Mouse (Mus musculus) midbrain, embryonic 12.5 days (tissue): Measurements from ENCODE around the gene Wbp1. TPM values are rescaled to one million over a fixed set of nuclear protein-coding genes. Genes with fewer than 3 reads are reported as not detected.
"Not testable (repeated sequence)": the region's sequence is repeated elsewhere in the genome, so short reads cannot be mapped to it uniquely, and the experiment has no call there.

Experiments
- ATAC-seq: fragments of 200-750 bp; cut with Nextera tagmentation; 2 replicates; pipeline ENCODE4 v1.8.0; 2017; ENCODE audit warnings: low read depth, moderate TSS enrichment, moderate library complexity; ENCODE audit not compliant: low FRiP score
- H3K27ac ChIP-seq: fragments of 300-500 bp; sonication (generic); replicated peaks from 2 replicates; pipeline ENCODE4 v1.5.1; 2016; ENCODE audit warnings: mild to moderate bottlenecking
- H3K27me3 ChIP-seq: fragments of 300-500 bp; sonication (generic); 2 replicates; pipeline ENCODE4 v1.6.1; 2016; ENCODE audit warnings: mild to moderate bottlenecking
- H3K36me3 ChIP-seq: fragments of 300-500 bp; sonication (generic); 2 replicates; pipeline ENCODE4 v1.6.1; 2016
- H3K4me1 ChIP-seq: fragments of 300-500 bp; sonication (generic); 2 replicates; pipeline ENCODE4 v1.6.1; 2016
- H3K4me2 ChIP-seq: fragments of 300-500 bp; sonication (generic); replicated peaks from 2 replicates; pipeline ENCODE4 v1.6.1; 2016; ENCODE audit warnings: mild to moderate bottlenecking, moderate library complexity
- H3K4me3 ChIP-seq: fragments of 300-500 bp; sonication (generic); 2 replicates; pipeline ENCODE4 v1.5.1; 2016; ENCODE audit warnings: mild to moderate bottlenecking
- H3K9ac ChIP-seq: fragments of 300-500 bp; sonication (generic); replicated peaks from 2 replicates; pipeline ENCODE4 v1.6.1; 2016; ENCODE audit warnings: mild to moderate bottlenecking, moderate library complexity
- H3K9me3 ChIP-seq: fragments of 300-500 bp; sonication (generic); 2 replicates; pipeline ENCODE4 v1.6.1; 2016; ENCODE audit warnings: mild to moderate bottlenecking
- WGBS: fragments of 180-500 bp; shearing (Covaris S2); methylation state at CpG from one replicate; pipeline ENCODE4 v1.1.7; 2016; 5-methylcytosine and 5-hydroxymethylcytosine counted together
- polyA plus RNA-seq: library from polyadenylated mRNA; unstranded; fragments of >200 nt; fragmentation: Nextera tagmentation; extraction: Ambion mirVana; gene quantifications from 2 replicates; pipeline ENCODE4 v1.2.1, GENCODE M21; 2016

Wbp1 gene
- 210 and 223 TPM in 2 replicates for polyA plus RNA-seq

- WGBS, result under 1% methylated on average over 36 of the region's 38 CpGs
- Histone ChIP-seq H3K27me3 (no peaks in the 10 kb centered on the region), H3K36me3 (peaks cover 30% of the 10 kb centered on the region), H3K4me2 (peak within 1 kb of the TSS; percentile 96), H3K9ac (peak within 1 kb of the TSS; percentile 95), H3K4me3 (peak within 1 kb of the TSS; percentile 84), H3K9me3 (no peaks in the 10 kb centered on the region), H3K27ac (peak within 1 kb of the TSS; percentile 99), H3K4me1 (peaks cover 71% of the 10 kb centered on the region)
- ATAC-seq, result peak; percentile 94
These were observed at the start of gene Wbp1 for GRCm38 (mm10) chr6:83120930-83121862. Wbp1 (minus strand) TSS chr6:83121559.

DNA sequence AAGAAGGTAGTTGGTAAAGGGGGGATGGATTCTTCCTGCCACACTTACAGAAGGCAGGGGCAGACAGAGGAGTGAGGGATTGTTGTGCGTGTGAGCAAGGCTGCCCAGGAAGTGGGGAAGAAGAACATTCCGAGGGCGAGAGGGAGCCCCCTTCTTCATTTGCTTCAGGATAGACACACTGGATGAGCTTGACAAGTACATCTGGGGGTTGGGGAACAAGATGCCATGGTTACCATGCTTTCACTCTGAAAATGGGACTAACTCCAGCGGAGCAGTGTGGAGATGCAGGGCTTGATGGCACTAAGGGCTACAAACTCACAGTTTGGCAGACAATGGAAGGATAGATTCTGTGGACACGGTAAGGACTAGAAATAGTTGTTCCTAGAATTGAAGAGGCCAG is 49.7 kb upstream of the Wbp1 start:
- Histone ChIP-seq H3K4me1 (peaks cover 19% of the 10 kb centered on the region), H3K27ac (no peak overlapping the region), H3K9ac (no peak overlapping the region), H3K4me2 (peak overlapping the region; percentile 35; the same call in 1 of the 2 replicates), H3K4me3 (no peak overlapping the region), H3K36me3 (no peaks in the 10 kb centered on the region), H3K27me3 (no peaks in the 10 kb centered on the region), H3K9me3 (no peaks in the 10 kb centered on the region)
- ATAC-seq, result no peak
- 86% methylated on average over 5 of the region's 5 CpGs for WGBS

GRCm38 (mm10) chr6:83169872-83170271 is 48.5 kb upstream of the Wbp1 start:
- 90% methylated on average over 5 of the region's 5 CpGs for WGBS
- H3K4me1 ChIP-seq, result peaks cover 23% of the 10 kb centered on the region

DNA sequence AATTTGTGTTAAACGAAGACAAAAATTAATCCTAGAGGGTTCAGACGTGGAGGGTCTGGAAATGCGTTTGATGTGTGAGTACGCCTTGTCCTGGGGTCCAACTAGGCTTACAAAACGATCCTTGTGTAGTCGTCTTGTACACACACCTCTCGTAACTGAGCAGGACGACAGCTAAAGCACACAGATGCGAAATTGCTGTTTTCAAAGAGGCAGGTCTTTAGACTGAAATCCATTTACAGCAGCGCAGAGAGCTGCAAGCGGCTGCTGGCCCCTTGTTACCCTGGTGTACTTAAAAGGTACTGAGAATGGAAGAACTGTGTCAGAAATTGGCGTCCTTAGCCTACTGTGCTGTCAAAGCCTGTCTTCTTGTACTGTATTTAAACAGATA is 44.9 kb upstream of the Wbp1 start:
- Histone ChIP-seq H3K4me2 (peak overlapping the region; percentile 85), H3K9me3 (no peaks in the 10 kb centered on the region), H3K36me3 (no peaks in the 10 kb centered on the region), H3K9ac (peak overlapping the region; percentile 90), H3K27ac (peak overlapping the region; percentile 84), H3K4me1 (peaks cover 38% of the 10 kb centered on the region), H3K27me3 (peaks cover 24% of the 10 kb centered on the region), H3K4me3 (peak overlapping the region; percentile 91)
- WGBS, result under 1% methylated on average over 12 of the region's 12 CpGs
- no peak for ATAC-seq

More at GRCm38 (mm10) chr6:83169872-83170271, 48.5 kb upstream of the Wbp1 start:
- Histone ChIP-seq H3K4me3 (no peak overlapping the region), H3K9me3 (no peaks in the 10 kb centered on the region), H3K4me2 (no peak overlapping the region), H3K27me3 (no peaks in the 10 kb centered on the region), H3K36me3 (no peaks in the 10 kb centered on the region), H3K27ac (no peak overlapping the region), H3K9ac (no peak overlapping the region)
- ATAC-seq, result no peak

DNA sequence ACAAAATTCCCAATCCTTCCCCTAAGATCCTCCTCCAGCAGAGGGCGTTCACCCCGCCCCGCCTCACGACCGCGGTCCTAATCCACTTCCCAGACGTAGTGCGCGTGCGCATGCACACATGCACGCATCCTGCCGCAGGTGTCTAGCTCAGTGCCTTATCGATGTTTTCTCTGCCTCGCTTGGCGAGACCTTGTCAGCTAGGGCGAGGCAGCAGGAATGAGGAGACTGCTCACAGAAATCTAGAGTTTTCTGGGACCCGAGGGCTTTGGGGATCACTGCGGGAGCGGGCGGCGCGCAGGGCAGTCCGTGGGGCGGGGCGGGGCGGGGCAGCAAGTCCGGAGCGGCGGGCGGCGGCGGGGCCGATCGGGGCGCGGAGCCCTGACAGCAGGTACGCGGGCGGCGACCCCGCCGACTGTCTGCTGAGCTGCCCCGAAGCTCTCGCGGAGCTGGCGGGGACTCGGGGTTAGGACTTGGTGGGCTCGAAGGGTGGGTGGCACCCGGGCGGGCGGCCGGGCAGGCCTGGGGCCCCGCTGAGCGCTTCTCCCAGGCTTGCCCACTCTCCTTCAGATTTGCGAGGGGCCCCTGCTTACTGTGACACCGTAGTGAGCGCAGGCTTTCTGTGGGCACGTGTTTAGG is 44.4 kb upstream of the Wbp1 start, which contains the start of gene Dctn1:
Dctn1 (plus strand) TSS at position 314 of the 636 bp plus-strand sequence.
- peaks cover 38% of the 10 kb centered on the region for H3K4me1 ChIP-seq
- H3K27me3 ChIP-seq, result peaks cover 29% of the 10 kb centered on the region
- H3K36me3 ChIP-seq, result no peaks in the 10 kb centered on the region
- H3K4me3 ChIP-seq, result peak within 1 kb of the TSS; percentile 91
- H3K27ac ChIP-seq, result peak within 1 kb of the TSS; percentile 84
- under 1% methylated on average over 51 of the region's 58 CpGs for WGBS
- peak; percentile 81 for ATAC-seq
- peak within 1 kb of the TSS; percentile 85 for H3K4me2 ChIP-seq
- no peaks in the 10 kb centered on the region for H3K9me3 ChIP-seq
- H3K9ac ChIP-seq, result peak within 1 kb of the TSS; percentile 90

DNA sequence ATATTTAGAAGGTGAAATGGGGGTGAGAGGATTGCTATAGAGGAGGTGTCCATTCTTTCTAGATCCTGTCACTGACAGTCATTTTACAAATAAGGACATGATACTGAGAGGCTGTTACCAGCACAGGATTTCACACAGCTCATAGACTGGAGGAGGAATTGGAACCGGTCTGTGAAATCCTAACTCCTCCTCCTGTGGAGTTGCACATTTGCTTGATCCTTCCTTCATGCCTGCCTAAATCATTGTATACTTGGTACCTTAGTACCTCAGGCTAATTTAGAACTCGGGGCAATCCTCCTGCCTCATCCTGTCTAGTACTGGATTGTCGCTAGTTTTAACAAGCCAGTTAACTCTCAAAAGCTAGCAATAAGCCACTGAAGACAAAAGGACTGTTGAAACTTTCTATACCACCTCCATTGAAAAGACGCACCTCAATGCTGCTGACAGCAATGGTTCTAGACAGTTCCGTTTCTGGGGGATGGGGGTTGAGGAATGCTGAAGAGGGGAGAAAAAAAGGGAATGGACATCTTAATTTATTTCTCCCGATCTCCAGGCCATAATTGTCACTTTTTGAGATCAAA is 43.8 kb upstream of the Wbp1 start:
- H3K4me2 ChIP-seq, result peak overlapping the region; percentile 85
- H3K4me1 ChIP-seq, result peaks cover 38% of the 10 kb centered on the region
- peak overlapping the region; percentile 91 for H3K4me3 ChIP-seq
- no peaks in the 10 kb centered on the region for H3K9me3 ChIP-seq
- 0 out of 2 replicates have a peak overlapping the region, but pooled peaks have one; percentile 20 for H3K27ac ChIP-seq
- 4% methylated on average over 6 of the region's 6 CpGs for WGBS
- ATAC-seq, result peak; percentile 25
- peaks cover 35% of the 10 kb centered on the region for H3K27me3 ChIP-seq
- peak overlapping the region; percentile 49; the same call in 1 of the 2 replicates for H3K9ac ChIP-seq
- no peaks in the 10 kb centered on the region for H3K36me3 ChIP-seq

DNA sequence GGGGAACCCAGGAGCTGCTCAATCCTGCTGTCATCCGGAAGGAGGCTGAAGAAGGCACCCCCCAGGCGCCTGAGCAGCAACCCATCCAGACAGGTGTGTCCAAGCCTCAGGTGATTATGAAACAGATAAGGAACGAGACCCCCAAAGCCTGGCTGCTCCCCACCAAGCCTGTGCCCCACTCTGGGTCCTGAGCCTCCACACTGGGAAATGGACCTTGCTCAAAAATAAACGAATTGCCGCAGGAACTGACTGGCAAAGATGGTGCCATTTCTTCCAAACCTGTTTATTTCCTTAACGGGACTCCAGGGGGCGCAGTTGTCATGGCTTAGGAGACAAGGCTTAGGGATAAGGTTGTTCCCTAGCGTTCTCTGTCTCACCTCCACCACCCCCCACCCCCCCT is 41.3 kb upstream of the Wbp1 start:
- H3K4me3 ChIP-seq, result peak overlapping the region; percentile 18
- peak overlapping the region; percentile 41 for H3K4me2 ChIP-seq
- H3K36me3 ChIP-seq, result no peaks in the 10 kb centered on the region
- no peaks in the 10 kb centered on the region for H3K9me3 ChIP-seq
- H3K27me3 ChIP-seq, result peaks cover 39% of the 10 kb centered on the region
- ATAC-seq, result no peak
- 0 out of 2 replicates have a peak overlapping the region, but pooled peaks have one; percentile 39 for H3K9ac ChIP-seq
- H3K4me1 ChIP-seq, result peaks cover 33% of the 10 kb centered on the region
- no peak overlapping the region for H3K27ac ChIP-seq
- WGBS, result 1% methylated on average over 8 of the region's 8 CpGs

DNA sequence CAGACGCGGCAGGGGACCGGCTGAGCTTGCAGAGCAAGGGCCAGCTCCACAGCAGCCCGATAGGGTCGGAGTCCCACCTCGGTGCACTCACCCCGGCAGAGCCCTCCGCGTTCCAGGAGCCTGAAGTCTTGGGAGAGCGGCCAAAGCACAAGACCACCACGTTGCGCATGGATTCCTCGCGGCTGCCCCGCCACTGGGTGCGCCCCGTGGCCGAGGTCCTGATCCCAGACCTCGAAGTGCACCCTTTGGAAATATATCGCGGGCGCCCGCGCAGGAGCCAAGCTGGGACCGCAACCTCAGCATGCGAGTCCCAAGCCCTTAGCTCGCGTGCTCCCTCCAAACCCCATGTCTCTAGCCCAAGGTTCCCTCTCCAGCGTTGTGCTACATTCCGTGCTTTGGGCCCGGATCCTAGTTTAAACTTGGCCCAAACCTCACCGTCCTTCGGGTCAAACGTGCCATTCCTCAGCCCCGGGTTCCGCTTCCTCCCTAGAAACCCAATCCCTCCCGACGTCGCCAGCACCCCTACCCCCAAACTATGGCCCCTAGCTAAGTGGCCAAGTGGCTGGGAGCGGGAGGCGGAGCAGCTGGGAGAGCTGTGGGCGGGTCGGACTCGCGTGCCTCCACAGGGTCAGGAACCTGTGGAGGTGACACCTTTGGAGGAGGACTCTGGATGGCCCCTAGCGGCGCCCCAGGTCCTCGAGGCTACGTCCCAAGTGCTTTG is 40.7 kb upstream of the Wbp1 start:
- Histone ChIP-seq H3K4me3 (peak overlapping the region; percentile 18), H3K27me3 (peaks cover 40% of the 10 kb centered on the region), H3K9ac (peak overlapping the region; percentile 39; the same call in 1 of the 2 replicates), H3K27ac (no peak overlapping the region), H3K4me2 (peak overlapping the region; percentile 41), H3K36me3 (no peaks in the 10 kb centered on the region), H3K4me1 (peaks cover 29% of the 10 kb centered on the region), H3K9me3 (no peaks in the 10 kb centered on the region)
- no peak for ATAC-seq
- under 1% methylated on average over 48 of the region's 49 CpGs for WGBS

DNA sequence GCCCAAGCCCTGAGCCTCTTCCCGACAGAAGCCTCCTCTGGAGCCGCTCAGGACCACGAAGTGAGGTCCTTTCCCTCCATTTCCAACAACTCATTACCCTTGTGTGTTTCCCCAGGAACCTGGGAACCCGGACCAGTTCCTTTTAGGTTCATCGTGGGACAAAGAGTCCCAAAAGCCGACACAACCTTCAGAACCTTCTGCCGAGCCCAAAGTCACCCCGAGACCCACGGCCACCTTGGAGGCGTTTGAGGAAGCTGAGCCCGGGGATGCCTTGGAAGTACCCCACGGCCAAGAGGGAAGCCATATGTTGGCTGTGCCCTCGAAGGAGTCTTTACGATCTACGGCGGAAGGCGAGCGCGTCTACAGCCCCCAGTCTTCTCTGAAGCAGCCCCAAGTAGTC is 40.1 kb upstream of the Wbp1 start:
- peaks cover 25% of the 10 kb centered on the region for H3K4me1 ChIP-seq
- no peaks in the 10 kb centered on the region for H3K9me3 ChIP-seq
- peak overlapping the region; percentile 41 for H3K4me2 ChIP-seq
- H3K36me3 ChIP-seq, result no peaks in the 10 kb centered on the region
- peaks cover 42% of the 10 kb centered on the region for H3K27me3 ChIP-seq
- peak overlapping the region; percentile 39; the same call in 1 of the 2 replicates for H3K9ac ChIP-seq
- no peak for ATAC-seq
- no peak overlapping the region for H3K27ac ChIP-seq
- 6% methylated on average over 19 of the region's 19 CpGs for WGBS
- peak overlapping the region; percentile 18; the same call in 1 of the 2 replicates for H3K4me3 ChIP-seq

GRCm38 (mm10) chr6:83159456-83159855 is 38.1 kb upstream of the Wbp1 start:
- not testable (repeated sequence) for H3K4me2 ChIP-seq, ATAC-seq, H3K9ac ChIP-seq, H3K27ac ChIP-seq, H3K36me3 ChIP-seq, H3K4me3 ChIP-seq, H3K9me3 ChIP-seq
- H3K27me3 ChIP-seq, result peaks cover 42% of the 10 kb centered on the region
- WGBS, result 31% methylated on average over 3 of the region's 3 CpGs
- peaks cover 32% of the 10 kb centered on the region for H3K4me1 ChIP-seq

- peaks cover 19% of the 10 kb centered on the region for H3K27me3 ChIP-seq
- peak; percentile 95 for ATAC-seq
- H3K4me1 ChIP-seq, result peaks cover 34% of the 10 kb centered on the region
- no peaks in the 10 kb centered on the region for H3K9me3 ChIP-seq
- peak within 1 kb of the TSS; percentile 56 for H3K4me3 ChIP-seq
- under 1% methylated on average over 32 of the region's 32 CpGs for WGBS
- H3K9ac ChIP-seq, result peak within 1 kb of the TSS; percentile 66
- H3K36me3 ChIP-seq, result peaks cover 25% of the 10 kb centered on the region
- H3K27ac ChIP-seq, result 0 out of 2 replicates have a peak within 1 kb of the TSS, but pooled peaks have one; percentile 12
- peak within 1 kb of the TSS; percentile 78 for H3K4me2 ChIP-seq
These were observed 34.9 kb upstream of the Wbp1 start, which contains the start of the genes Wdr54 and 1700003E16Rik for GRCm38 (mm10) chr6:83156259-83156684. Wdr54 (minus strand) TSS chr6:83156397. 1700003E16Rik (plus strand) TSS chr6:83156404.
